Mouse (Mus musculus) left cerebral cortex, adult 2 months (tissue): ENCODE results near the gene 1700069L16Rik. TPM values are rescaled to one million over a fixed set of nuclear protein-coding genes. Genes with fewer than 3 reads are reported as not detected.

Experiments
- DNase-seq, 2 experiments: peaks; one replicate each; pipeline ENCODE4 v3.0.0; 2021 to 2022; ENCODE audit warnings: low spot score in 2 of 2, mixed read lengths in 1 of 2; ENCODE audit errors: extremely low spot score in 1 of 2
- H3K27ac ChIP-seq: fragments of 200-600 bp; 2 replicates; pipeline ENCODE4 v1.8.1; 2022
- H3K4me3 ChIP-seq: fragments of 200-600 bp; 2 replicates; pipeline ENCODE4 v1.8.1; 2022
- CTCF ChIP-seq: fragments of 200-600 bp; IDR thresholded peaks from 2 replicates; pipeline ENCODE4 v1.8.1; 2022; ENCODE audit warnings: antibody characterized with exemption, mild to moderate bottlenecking, moderate library complexity
- intact Hi-C: fragments of 180-260 bp; cut with DNase I; formaldehyde crosslinking; loops from one replicate; pipeline ENCODE4 v1.15.1; 2025
- total RNA-seq, 2 experiments: library from RNA; stranded (reverse); gene quantifications; 2 replicates each; pipeline ENCODE4 v1.2.3; 2021

The 1700069L16Rik gene
- total RNA-seq, 2 experiments from 2014 or later = not detected

- no peak for TF ChIP-seq CTCF
- Histone ChIP-seq H3K4me3 (no peak overlapping the region), H3K27ac (no peak overlapping the region)
- no peak for DNase-seq
- intact Hi-C loops = no loop called here
These were observed 72.4 kb downstream of the 1700069L16Rik start for GRCm38 (mm10) chr5:113652215-113652614.

DNA sequence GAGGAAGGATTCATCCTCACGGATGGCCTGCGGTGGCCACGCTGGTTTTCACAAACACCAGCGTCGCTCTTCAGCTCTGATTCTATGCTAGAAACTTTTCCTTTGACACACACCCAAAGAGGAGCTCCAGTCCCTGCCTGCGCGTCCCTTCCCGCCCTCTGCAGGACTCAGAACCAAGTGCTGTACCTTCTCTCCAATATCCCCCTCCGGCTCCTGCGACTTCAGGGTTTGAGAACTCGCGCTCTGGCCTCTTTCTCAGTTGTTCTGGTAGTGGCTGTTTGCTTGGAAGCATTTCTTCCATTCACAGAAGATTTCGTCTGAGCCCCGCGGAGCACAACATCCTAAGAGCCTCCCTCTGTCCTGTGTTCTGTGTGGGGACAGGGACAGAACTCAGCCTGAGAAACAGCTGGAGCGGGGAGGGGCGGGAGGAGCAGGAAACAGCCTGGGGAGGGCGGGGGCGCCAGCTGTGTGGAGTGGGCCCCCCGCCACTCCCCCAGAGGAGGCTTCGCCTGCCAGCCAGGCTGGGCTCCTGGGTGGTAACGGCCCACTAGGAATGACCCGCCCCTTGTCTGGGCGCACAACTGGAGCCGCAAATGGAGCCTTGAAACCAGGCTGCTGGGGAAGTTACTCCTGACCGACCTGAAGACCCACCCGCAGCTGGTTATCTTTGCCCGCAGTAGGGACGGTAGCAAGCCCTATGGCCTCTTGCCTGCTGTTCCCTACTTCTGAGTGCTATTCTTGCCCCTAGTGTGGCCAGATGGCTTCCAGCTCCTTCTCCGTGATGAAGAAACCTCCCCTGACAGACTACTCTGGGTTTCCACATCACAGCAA is 74.3 kb downstream of the 1700069L16Rik start, which contains the start of gene Cmklr1:
Gene Cmklr1, minus strand, starts transcription at position 392 of the 831 bp plus-strand sequence.
- intact Hi-C loops = no loop called here
- no peak; the same call in 1 of the 2 replicates for TF ChIP-seq CTCF
- no peak for DNase-seq
- H3K4me3 ChIP-seq = peak within 1 kb of the TSS; percentile 28
- peak within 1 kb of the TSS; percentile 24; the same call in 1 of the 2 replicates for H3K27ac ChIP-seq

DNA sequence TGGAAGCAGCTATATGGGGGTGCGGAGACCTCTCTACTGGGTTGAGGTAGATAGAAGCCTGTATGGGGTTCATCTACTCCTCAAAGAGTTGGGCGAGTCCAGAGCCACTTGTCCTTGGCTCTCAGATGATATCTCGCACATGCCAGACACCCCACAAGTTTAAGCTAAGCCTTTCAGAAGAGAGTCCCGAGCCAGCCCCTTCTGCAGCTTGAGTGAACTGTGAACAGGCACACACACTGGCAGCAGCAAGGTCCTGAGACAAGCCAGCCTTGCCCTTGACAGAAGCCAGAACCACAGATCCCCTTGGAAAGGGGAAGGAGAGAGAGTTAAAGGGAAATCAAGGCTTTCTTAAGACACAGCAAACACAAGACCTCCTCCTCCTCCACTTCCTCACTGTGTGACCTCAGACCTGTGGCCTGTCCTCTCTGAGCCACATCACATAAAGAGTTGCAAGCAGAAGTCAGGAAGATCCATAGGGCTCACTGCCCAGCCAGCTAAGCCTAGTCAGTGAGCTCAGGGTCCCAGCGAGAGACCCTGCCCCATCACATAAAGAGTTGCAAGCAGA is 75.8 kb downstream of the 1700069L16Rik start:
- Histone ChIP-seq H3K4me3 (no peak overlapping the region), H3K27ac (no peak overlapping the region)
- DNase-seq = no peak
- intact Hi-C loops = no loop called here
- no peak for TF ChIP-seq CTCF

DNA sequence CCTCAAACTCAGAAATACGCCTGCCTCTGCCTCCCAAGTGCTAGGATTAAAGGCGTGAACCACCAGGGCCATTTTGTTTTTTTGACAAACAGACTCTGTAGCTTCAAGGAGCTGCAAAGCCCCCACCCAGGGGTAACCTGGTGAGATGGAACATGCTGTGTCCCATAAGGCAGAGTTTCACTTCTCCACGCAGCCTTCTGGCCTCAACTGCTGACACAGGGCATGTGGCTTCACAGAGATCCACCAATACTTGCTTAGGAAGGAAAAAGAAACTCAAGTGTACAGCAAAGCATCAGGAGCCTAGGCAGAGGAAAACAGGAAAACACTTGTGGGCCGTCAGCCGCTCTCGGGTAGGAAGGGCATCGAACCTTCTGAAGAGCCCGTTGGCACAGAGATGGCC is 77.4 kb downstream of the 1700069L16Rik start:
- intact Hi-C loops = no loop called here
- H3K27ac ChIP-seq = no peak overlapping the region

DNA sequence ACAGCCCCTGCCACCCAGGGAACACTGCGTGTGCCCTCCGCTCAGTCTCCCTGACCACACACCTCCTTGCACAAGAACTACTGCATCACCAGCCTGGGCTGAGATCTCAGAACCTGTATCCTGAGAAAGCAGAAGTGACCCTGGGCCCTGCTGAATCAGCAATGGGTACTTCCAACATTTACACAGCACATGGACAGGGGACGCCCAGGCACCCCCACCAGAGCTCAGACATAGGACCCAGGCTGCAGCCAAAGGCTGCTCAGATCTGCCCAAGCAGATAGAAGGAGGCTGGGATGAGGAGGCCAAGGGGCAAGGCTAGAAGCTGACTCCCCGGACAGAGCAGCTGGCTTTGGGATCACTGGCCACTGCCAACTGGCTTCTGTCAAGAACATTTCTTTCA is 80.1 kb downstream of the 1700069L16Rik start:
- intact Hi-C loops = no loop called here
- Histone ChIP-seq H3K27ac (no peak overlapping the region; the same call in 1 of the 2 replicates), H3K4me3 (no peak overlapping the region)
- no peak for TF ChIP-seq CTCF
- DNase-seq = no peak

More for the DNA sequence above, 77.4 kb downstream of the 1700069L16Rik start:
- no peak overlapping the region for H3K4me3 ChIP-seq
- DNase-seq = no peak
- no peak for TF ChIP-seq CTCF

DNA sequence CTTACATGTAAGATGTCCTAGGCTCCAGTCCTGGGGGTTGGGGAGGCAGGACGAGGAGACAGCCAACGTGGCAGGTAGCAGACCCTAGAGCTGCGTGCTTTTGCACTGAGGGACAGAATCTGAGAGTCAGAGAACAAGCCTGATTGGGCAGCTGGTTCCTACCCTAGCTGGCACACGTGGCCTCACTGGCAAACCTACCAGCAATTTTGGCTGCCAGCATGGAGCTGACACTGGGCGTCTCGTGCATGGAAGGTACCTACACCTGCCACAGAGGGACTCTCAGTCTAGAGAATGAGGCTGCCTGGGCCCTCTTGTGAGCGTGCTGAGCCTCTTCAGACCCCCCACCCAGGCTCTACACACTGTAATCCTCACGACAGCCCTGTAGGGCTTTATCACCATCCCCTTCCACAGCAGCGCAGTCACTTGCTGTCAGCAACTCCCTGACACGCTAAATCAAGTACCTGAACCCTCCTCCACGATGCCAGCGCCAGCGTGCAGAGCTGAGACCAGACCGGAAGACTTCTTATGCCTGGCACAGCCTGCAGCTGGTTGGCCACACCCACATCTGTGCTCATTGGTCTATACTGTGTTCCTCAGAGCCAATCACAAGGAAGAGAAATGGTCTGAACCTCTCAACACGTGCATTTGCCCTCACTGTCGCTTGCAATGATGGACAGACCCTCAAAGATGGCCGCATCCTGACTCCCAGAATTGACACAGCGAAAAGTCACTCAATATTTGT is 81.3 kb downstream of the 1700069L16Rik start:
- DNase-seq = peak in 1 of 2 experiments; percentile 64
- intact Hi-C loops = no loop called here
- Histone ChIP-seq H3K4me3 (peak overlapping the region; percentile 25; the same call in 1 of the 2 replicates), H3K27ac (no peak overlapping the region)
- no peak for TF ChIP-seq CTCF

Other genes with a start within 250 kb of the 1700069L16Rik start
- 10 to 100 TPM; 54.5 to 65.7 TPM for gene Wscd2, start 234.4 kb downstream of the 1700069L16Rik start, total RNA-seq
- 1 to 10 TPM; 2.9 to 4.7 TPM for gene Cmklr1, start 74.3 kb downstream of the 1700069L16Rik start, total RNA-seq
- gene Ficd, start 11.0 kb upstream of the 1700069L16Rik start, total RNA-seq = 10 to 100 TPM; 11.1 to 11.3 TPM
- 10 to 100 TPM; 41.8 to 47.3 TPM for gene Sart3, start 47.7 kb upstream of the 1700069L16Rik start, total RNA-seq
- 100 to 1,000 TPM; 125 to 128 TPM for gene Iscu, start 48.0 kb upstream of the 1700069L16Rik start, total RNA-seq
- 10 to 100 TPM; 21.0 to 25.3 TPM for gene Tmem119, start 75.7 kb upstream of the 1700069L16Rik start, total RNA-seq
- gene Selplg, start 107.9 kb upstream of the 1700069L16Rik start, total RNA-seq = 10 to 100 TPM; 25.7 to 28.3 TPM
- 10 to 100 TPM; 77.9 to 84.3 TPM for gene Coro1c, start 184.0 kb upstream of the 1700069L16Rik start, total RNA-seq